Mouse (Mus musculus) spleen, adult 2 months (tissue): Measurements from ENCODE around the gene Dnah7c.
"Not testable (repeated sequence)": the region's sequence is repeated elsewhere in the genome, so short reads cannot be mapped to it uniquely, and the experiment has no call there.

ENCODE experiments used
- CTCF ChIP-seq: fragments of 200-500 bp; IDR thresholded peaks from 2 replicates; pipeline ENCODE4 v1.5.1; 2011; ENCODE audit warnings: mild to moderate bottlenecking, inconsistent platforms; ENCODE audit not compliant: insufficient read depth, insufficient read length, insufficient replicate concordance; ENCODE audit errors: extremely low read depth
- POLR2A ChIP-seq: fragments of 200-500 bp; IDR thresholded peaks from 2 replicates; pipeline ENCODE4 v1.6.1; 2011; ENCODE audit warnings: low read depth, low read length, inconsistent platforms

- TF ChIP-seq POLR2A, CTCF: not testable (repeated sequence)
Measured at GRCm38 (mm10) chr1:46596343-46596742, 171.0 kb downstream of the Dnah7c start.
